Mouse (Mus musculus): ENCODE data around the gene Ppp6r3. TPM values are rescaled to one million over a fixed set of nuclear protein-coding genes. Genes with fewer than 3 reads are reported as not detected.
A peak's percentile ranks its signal among the peaks of the same experiment; 100 is the strongest.

Gene Ppp6r3
- total RNA-seq, 2 experiments from 2014 or later: 100 to 113 TPM

DNA sequence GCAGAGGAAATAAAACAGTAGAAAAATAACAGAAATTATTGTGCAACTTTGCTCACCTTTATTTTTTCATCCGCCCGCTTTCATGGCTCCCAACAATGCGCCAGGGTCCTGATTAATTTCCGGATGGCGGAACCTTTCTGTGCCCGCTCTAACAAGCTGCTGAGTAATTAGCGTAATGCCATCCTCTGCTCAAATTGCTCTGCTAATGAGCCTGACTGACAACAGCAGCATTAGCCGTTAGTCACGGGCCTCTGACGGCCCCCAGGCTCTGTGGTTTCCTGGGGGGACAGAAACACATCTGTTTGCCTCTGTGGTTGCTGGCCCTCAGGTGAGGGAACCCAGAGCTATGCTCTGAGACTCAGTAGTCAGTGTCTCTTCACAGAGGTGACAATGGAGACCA lies 134.5 kb downstream of the Ppp6r3 start:
- DNase-seq: no peak
- intact Hi-C loops (cut with DNase I): no loop called here

DNA sequence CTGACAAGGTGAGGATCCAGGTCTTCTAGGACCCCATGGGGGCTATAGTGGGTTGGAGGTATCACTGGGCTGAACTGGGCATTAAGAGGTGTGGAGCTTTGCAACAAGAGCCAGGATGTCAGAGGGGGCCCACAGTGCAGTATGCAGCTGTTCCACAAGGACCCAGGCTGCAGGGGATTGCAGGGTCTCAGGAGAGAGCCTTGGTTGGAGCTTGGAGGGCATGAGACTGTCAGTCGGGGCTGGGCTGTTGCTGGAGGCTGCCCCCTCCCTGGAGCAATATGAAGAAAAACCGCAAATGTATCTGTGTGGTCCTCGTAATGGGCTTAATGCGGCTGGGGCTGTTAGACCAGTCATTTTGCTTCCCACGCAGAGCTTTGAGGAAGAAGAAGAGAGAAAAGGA lies 134.9 kb downstream of the Ppp6r3 start:
- intact Hi-C loops (cut with DNase I): no loop called here
- DNase-seq: no peak

DNA sequence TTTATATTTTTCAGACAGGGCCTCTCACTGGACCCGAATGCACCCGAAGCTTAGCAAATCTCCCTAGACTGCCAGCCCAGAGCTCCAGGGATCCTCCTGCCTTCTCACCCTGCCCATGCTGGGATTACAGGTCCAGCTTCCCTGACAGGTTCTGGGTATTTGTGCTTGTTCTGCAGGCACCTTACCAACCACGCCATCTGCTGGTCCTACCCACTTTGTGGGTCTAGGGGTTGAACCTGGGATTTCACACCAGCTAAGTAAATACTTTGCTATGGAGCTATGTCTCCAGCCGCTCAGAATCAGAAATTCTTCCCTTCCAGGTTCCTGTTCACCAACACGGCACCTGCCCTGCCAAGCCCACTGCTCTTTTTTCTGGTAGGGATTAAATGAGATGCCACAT lies 137.6 kb downstream of the Ppp6r3 start:
- intact Hi-C loops (cut with DNase I): no loop called here
- DNase-seq: no peak

DNA sequence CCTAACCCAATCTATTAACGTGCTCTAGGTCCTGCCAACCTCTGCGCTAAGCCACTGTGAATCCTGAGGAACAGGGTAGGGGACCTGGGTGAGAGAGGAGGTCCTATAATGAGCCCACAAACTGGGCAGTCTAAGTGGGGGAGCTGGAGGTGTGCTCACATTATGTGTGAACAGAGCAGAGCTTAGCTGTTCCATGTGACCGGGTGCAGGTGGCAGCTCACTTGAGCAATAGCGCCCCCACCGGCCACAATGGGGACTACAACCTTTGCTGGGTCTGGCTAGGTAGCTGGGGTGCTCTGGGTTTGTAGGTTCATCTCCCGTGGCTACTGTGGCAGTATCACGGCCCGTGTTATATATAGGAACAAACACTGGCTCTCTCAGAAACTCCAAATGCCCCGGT lies 138.7 kb downstream of the Ppp6r3 start:
- intact Hi-C loops (cut with DNase I): no loop called here
- DNase-seq: no peak

DNA sequence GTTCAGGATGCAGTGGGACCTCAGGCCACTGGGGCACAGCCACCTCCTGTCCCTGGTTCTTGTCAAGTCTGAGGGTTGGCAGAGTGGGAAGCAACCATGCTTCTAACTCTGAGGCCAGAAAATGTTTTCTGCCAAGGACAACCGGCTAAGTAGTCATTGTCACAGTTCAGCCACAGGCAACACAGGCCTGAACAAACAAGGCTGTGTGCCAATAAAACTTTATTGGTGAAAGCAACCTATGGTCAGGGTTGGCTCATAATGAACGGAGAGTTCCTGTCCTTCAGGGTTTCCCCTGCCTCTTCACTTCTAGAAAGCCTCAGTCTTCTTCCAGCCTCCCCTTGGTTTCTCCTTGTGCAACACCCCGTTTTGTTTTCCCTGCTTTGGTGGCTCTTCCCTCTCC lies 139.7 kb downstream of the Ppp6r3 start:
- intact Hi-C loops (cut with DNase I): no loop called here
- no peak for DNase-seq

DNA sequence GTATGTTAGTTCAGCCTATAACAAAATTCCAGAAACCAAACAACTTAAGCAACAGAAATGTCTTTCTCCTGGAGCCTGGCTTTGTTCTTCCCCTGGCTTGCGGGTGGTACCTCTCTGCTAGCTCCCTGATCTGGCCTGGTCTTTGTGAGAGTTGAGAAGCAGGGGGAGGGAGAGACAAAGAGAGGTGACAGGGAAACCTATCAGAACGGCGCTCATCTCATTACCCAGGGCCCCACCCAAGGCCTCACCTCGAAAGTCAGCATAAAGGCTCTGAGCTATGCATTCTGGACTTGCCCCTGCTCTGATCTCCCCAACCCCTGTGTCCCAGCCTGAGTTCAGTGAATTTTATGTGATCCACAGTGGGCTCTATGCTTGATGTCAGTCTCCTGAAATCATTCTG lies 140.9 kb downstream of the Ppp6r3 start:
- intact Hi-C loops (cut with DNase I): no loop called here
- DNase-seq: no peak

DNA sequence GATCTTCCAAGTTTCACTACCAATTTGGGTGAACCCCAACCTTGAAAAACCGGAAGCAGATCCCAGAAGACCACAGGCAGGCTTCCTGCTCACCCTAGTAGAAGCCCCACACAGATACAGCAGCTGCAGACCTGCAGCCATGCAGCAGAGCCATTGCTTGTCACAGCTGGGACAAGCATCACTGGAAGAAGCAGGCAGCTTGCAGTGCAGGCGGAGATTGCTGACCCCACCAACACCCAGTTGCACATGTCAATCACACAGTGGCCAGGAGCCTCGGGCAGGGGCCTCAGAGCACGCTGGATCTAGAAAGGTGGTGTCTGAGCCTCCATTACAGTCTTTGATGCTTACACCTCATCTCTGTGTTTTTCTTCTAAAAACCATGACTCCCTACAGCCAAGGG lies 141.4 kb downstream of the Ppp6r3 start:
- no peak for DNase-seq
- intact Hi-C loops (cut with DNase I): no loop called here

DNA sequence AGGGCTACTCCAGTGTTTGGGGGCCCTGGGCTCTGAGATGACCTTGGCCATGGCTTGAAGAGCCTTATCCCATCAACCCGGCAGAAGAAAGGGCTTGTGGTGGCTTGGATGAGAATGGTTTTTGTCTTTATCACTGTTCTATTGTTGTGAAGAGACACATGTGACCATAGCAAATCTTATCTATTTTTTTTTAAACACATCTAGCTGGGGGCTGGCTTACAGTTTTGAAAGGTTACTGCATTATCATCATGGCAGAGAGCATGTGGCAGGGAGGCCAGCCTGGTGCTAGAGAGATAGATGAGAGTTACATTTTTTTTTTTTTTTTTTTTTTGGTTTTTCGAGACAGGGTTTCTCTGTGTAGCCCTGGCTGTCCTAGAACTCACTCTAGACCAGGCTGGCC lies 143.6 kb downstream of the Ppp6r3 start:
- intact Hi-C loops (cut with DNase I): no loop called here
- no peak for DNase-seq

DNA sequence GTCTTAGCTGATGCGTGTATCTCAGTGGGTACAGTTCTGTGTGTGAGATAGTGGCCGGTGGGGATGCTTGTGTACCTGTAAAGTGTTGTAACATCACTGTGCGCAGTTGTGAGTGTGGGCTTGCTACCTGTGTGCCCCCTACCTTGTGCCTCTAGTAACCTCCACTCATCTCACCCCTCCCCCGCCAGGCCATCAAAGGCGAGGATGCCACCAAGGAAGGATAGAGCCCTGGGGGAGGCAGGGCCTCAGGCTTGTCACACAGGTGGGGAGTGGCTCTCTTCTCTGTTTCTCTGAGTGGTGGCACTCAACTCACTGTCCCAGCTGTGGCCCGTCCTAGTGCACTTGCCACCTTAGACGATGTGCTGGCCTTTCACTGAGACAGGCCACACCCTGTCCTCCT lies 144.5 kb downstream of the Ppp6r3 start:
- no peak for DNase-seq
- intact Hi-C loops (cut with DNase I): no loop called here

DNA sequence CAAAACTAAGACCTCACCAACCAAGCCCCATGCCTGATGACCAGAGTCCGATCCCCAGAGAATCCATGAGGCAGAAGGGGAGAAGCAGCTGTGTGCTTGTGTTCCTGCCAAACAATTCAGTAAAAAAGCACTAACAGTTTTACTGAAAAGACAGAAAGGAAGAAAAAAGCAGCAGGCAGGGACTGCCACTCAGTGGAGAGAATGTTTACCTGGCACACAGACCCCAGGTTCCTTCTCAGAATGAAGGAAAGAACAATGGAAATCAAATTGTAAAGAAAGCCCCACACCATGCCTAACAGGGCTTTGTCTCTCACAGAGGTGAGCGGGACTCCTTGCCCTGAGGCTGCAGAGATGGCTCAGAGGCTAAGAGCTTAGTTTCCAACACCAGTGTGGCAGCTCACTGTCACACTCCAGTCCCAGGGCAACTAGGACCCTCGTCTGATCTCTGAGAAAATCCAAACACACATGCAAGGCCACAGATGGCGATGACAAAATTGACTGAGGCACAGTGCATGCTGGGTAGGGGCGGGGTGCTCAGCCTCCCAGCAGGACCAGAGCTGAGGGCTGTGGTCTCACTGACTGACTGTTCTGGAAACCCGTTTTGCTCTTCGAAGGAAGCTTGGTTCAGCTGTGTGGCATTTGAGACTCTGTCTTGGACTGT lies 146.3 kb downstream of the Ppp6r3 start:
- DNase-seq: peak; percentile 58
- intact Hi-C loops (cut with DNase I): no loop called here

DNA sequence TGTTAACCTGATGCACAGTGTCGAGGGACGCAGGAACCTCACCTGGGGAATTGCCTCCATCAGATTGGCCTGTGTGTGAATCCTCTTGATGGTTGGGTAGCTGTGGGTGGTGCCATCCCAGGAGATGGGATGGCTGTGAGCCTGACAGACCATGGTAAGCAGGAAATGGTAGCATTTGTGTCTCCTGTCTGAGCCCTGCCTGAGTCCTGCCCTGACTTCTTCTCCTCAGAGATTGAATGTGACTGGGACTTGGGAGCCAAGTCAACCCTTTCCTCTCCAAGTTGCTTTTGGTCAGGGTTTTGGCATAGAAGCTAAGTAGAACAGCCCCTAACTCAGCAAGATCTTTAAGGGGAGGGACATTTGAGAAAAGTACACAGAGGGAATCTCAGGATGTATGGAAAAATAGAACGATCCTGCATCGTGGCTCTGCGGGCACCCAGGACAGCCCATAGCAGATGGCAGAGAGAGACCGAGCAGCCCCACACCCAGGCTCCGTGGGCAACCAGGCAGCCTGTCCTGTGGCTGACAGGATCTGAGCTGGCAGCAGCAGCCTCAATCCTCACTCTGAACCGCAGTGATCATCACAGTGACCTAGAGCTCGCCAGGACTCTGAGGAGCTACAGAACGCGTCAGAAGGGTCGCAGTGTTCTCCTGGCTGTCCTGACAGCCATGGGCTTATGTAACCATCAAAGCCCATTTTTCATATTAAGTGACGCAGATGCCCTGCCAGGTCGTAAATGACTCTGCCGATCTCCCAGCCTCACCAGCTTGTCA lies 147.3 kb downstream of the Ppp6r3 start:
- intact Hi-C loops (cut with DNase I): no loop called here
- DNase-seq: peak; percentile 67

DNA sequence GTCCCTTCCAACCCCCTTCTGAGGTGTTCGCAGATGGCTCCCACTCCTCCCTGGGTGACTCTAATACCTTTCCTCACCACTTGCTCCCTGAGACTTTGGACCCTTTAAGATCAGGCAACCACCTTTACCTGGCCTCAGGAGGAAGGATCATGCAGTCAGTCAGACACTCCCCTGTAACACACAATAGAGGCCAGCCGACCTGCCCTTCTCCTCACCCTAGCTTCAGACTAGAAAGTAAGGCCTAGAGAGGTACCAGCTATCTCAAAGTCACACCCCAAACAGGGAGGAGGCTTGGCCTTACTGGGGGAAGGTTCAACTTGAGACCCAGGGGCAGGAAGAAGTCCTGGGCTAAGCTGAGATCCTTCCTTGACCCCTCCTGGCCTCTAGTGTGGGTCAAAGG lies 151.3 kb downstream of the Ppp6r3 start:
- DNase-seq: no peak
- intact Hi-C loops (cut with DNase I): no loop called here

DNA sequence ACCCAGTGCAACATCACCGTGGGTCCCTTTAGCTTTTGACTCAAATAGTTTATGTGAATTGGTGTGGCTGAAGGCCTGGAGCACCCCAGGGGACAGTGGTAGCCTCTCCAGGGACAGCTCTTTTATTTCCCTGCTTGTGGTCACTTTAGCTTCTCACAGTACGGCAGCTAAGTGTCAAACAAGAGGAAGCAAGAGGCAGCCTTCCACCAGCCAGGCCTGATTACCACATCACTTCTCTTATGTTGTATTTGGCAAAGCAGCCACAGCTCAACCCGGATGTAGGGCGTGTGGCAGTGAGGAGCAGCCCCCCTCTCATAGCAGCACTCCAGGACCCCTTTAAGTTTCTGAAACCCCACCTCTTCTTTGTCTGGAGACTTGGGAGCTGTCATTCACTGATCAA lies 152.6 kb downstream of the Ppp6r3 start:
- intact Hi-C loops (cut with DNase I): no loop called here
- DNase-seq: no peak

DNA sequence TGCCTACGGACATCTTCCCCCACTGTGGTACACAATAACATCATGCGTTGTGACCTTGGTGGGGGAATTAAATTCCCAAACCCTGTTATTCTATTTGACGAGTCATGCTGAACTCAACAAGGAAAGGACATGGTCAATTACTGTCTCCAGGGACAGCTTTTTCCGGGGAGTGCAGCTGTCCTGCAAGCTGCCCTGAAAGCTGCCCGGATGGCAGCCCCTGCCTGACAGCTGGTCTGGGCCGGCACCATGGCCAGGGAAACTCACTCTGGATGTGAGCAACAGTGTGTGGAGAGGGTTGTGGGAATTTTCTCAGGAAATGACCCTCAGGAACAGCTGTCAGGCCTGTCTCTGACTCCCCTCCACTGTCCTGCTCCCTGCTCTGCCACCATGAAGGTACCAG lies 153.1 kb downstream of the Ppp6r3 start:
- intact Hi-C loops (cut with DNase I): no loop called here
- peak; percentile 37 for DNase-seq

DNA sequence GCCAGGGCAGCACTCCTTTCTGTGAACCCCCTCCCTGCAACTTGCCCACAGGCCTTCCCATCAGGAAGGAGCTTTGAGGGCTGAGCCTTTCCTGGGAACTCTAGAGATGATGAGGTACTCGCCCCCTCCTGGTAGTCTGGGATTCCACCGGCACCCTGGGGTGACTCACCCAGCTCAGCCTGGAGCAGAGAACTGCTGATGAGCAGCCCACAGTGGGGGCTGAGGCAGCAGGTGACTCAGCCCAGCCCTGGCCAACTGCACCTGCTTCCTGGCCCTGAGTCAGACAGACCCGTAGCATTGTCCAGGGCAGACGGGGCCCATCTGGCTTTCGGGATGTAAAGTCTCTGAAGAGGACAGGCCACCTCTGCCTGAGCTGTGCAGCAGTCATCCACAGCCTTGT lies 156.3 kb downstream of the Ppp6r3 start:
- intact Hi-C loops (cut with DNase I): no loop called here
- DNase-seq: peak; percentile 33

DNA sequence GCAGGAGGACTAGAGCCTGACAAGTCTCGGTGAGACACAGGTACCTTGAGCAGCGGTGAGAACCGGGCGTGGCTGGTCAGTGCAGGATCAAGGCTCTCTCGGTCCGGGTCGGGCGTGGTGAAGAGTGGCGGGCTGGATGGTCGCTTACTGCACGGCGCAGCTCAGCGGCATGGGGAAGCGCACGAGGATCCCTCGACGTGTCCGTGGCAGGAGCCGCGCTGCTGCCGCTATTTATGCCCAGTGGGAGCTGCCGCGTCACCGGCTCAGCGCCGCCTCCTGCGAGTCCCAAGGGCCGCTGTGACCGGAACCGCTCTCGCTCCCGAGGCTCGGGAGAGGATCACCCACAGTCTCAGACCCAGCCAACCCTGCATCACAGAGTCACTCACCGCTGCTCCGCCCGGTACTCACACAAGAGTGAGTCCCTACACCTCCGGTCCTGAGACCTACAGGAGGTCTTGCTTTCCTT lies 161.2 kb downstream of the Ppp6r3 start, which contains the start of gene Gal:
TSS of gene Gal (minus strand) at position 277 of the 466 bp plus-strand sequence.
- DNase-seq: no peak
- intact Hi-C loops (cut with DNase I): no loop called here

DNA sequence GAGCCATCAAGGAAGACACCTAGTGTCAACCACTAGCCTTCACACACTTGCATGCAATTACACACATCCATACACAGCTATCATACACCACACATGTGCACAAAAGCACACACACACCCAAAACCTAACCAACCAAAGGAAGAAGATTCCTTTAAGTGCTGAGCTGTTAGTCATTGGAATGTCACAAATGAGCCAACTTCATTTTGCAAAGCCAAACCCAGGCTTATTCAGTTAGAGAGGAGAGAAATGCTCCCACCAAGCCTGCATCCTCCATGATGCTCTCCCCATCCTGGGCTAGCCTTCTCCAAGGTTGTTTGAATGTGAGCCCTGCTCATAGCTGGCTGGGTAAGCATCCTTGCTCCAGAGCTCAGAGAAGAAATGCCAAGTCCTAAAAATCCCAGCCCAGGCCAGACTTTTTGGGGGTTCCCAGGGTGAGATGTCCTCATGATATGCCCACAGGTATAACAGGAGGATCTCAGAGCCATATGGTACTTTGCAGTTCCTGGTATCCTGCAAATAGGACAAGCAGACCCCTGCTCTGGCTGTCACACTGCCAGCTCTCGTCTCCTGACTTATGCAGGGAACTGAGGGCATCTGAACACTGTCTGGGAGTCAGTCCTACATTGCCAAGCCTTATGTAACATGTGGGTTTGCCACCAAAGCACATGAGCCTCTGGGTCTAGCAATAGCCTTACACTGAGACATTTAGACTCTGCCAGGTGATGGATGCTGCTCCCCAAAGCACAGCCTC lies 169.8 kb downstream of the Ppp6r3 start:
- intact Hi-C loops (cut with DNase I): no loop called here
- DNase-seq: no peak

Other genes with a start within 250 kb of the Ppp6r3 start
- under 1 TPM; 0.32 to 0.66 TPM for gene Tesmin, start 186.9 kb downstream of the Ppp6r3 start, total RNA-seq (2021)
- 1 to 10 TPM; 1.7 to 4.0 TPM for gene Gal, start 161.2 kb downstream of the Ppp6r3 start, total RNA-seq (2021)
- gene Lrp5, start 110.8 kb upstream of the Ppp6r3 start, total RNA-seq (2021): 10 to 100 TPM; 11.9 to 13.2 TPM
- gene 1810055G02Rik, start 132.5 kb upstream of the Ppp6r3 start, total RNA-seq (2021): 10 to 100 TPM; 38.8 to 40.6 TPM
- 10 to 100 TPM; 89.1 to 90.7 TPM for gene Kmt5b, start 191.7 kb upstream of the Ppp6r3 start, total RNA-seq (2021)